Mouse (Mus musculus) cerebellum, adult 2 months (tissue): ENCODE measurements around the gene Chchd1. TPM values are rescaled to one million over a fixed set of nuclear protein-coding genes. Genes with fewer than 3 reads are reported as not detected.

ENCODE experiments used
- DNase-seq, 2 experiments: peaks; one replicate each; pipeline ENCODE4 v3.0.0; 2021
- H3K27ac ChIP-seq: fragments of 200-500 bp; 2 replicates; pipeline ENCODE4 v1.5.1; 2012; ENCODE audit warnings: low read length, control low read depth, inconsistent platforms; ENCODE audit not compliant: insufficient read depth
- H3K27me3 ChIP-seq: fragments of 200-500 bp; 2 replicates; pipeline ENCODE4 v1.6.1; 2012; ENCODE audit warnings: inconsistent platforms, mild to moderate bottlenecking, low read length, moderate library complexity; ENCODE audit not compliant: control insufficient read depth, insufficient read depth
- H3K4me1 ChIP-seq: fragments of 200-500 bp; 2 replicates; pipeline ENCODE4 v1.6.1; 2011; ENCODE audit warnings: low read length; ENCODE audit not compliant: control insufficient read depth, insufficient read depth
- H3K4me3 ChIP-seq: fragments of 200-500 bp; replicated peaks from 2 replicates; pipeline ENCODE3; 2011; ENCODE audit warnings: mild to moderate bottlenecking, low read depth, low read length, control low read depth; ENCODE audit not compliant: insufficient read depth
- CTCF ChIP-seq: fragments of 200-500 bp; IDR thresholded peaks from 2 replicates; pipeline ENCODE4 v1.5.1; 2011; ENCODE audit warnings: low read depth, mild to moderate bottlenecking, control low read depth, low read length, moderate library complexity, borderline replicate concordance; ENCODE audit not compliant: insufficient read depth
- POLR2A ChIP-seq: fragments of 200-500 bp; IDR thresholded peaks from 2 replicates; pipeline ENCODE4 v1.6.1; 2011; ENCODE audit warnings: low read length, control low read depth, borderline replicate concordance; ENCODE audit not compliant: insufficient read depth
- WGBS: fragments of 180-500 bp; shearing (Covaris S2); methylation state at CpG from one replicate; pipeline ENCODE4 v1.1.7; 2018; 5-methylcytosine and 5-hydroxymethylcytosine counted together
- polyA plus RNA-seq: library from polyadenylated mRNA; depleted of rRNA; stranded (reverse); fragments of >200 nt; gene quantifications from 2 replicates; pipeline ENCODE4 v1.2.3, GENCODE M21; 2012; rRNA removed

The Chchd1 gene
- 109 and 115 TPM in 2 replicates for polyA plus RNA-seq

GRCm38 (mm10) chr14:20702741-20703381 lies at the start of gene Chchd1:
Gene Chchd1 (plus strand): TSS chr14:20703006.
- under 1% methylated on average over 61 of the region's 61 CpGs for WGBS

DNA sequence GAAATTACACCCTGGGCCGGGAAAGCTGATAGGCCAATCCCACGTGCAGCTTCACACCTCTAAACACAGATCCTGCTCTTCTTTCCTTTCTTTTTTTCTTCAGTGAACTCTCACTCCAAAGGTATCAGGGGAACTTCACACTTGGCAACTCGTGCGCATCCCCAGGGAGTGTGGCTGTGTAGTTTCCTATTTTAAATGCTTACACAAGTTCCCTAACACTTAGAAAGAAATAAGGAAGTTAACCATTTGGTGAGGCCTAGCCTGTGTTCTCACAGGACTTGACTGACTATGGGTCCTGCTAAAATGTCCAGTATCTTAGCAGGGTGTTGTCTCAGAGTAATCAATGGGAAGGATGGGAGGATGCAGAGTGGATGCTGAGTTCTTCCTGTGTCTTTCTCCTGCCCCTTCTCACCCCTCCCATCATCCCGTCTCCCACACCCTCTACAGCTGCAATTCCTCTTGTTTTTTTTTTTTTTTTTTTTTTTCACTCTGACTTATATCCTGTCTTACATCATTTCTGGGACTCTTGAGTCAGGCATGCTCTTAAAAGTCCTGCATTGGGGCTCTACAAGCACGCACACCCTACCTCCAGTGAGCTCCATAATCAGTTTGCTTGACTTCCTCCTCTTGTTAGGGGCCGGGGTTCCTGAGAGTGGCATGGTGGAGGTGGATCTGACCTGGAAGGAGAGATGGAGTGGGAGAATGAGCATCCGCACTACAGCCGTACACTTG lies 48.0 kb upstream of the Chchd1 start:
- Histone ChIP-seq H3K27me3 (no peaks in the 10 kb centered on the region), H3K4me3 (no peak overlapping the region), H3K4me1 (no peaks in the 10 kb centered on the region), H3K27ac (no peak overlapping the region)
- DNase-seq: no peak
- 80% methylated on average over 9 of the region's 9 CpGs for WGBS
- no peak for TF ChIP-seq POLR2A
- TF ChIP-seq CTCF: no peak

More at GRCm38 (mm10) chr14:20702741-20703381, at the start of gene Chchd1:
- H3K4me1 ChIP-seq: no peaks in the 10 kb centered on the region; the same call in 1 of the 2 replicates
- DNase-seq: peak; percentile 87 to 93
- peak within 1 kb of the TSS; percentile 98 for H3K4me3 ChIP-seq
- TF ChIP-seq POLR2A (peak; percentile 75), CTCF (no peak)
- no peaks in the 10 kb centered on the region for H3K27me3 ChIP-seq
- H3K27ac ChIP-seq: peak within 1 kb of the TSS; percentile 94

- TF ChIP-seq POLR2A (no peak), CTCF (no peak)
- Histone ChIP-seq H3K27me3 (no peaks in the 10 kb centered on the region), H3K27ac (no peak overlapping the region), H3K4me1 (no peaks in the 10 kb centered on the region), H3K4me3 (no peak overlapping the region)
- no peak for DNase-seq
- 71% methylated on average over 9 of the region's 9 CpGs for WGBS
These were observed 47.1 kb upstream of the Chchd1 start for GRCm38 (mm10) chr14:20655731-20656130.

DNA sequence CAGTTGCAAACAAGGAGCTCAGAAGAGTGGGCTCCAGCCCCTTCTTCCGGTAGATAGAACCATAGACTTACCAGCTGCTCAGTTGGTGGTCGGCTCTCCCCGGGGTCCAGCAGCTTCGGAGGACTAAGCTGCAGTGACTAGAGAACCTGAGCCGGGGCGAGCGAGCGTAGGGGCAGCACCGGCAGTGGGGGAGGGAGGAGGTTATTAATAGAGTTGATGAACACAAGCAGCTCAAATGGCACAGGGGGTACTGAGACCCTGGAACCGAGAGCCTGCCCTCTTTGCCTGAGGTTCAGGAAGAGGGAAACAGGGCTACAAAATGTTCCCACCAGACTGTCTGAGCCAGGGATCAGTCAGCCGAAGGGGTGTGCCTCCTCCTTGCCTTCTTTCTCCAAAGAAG lies 46.4 kb upstream of the Chchd1 start, which contains the start of gene Myoz1:
Gene Myoz1, minus strand, starts transcription at position 180 of the 400 bp plus-strand sequence.
- H3K27me3 ChIP-seq: no peaks in the 10 kb centered on the region
- WGBS: 41% methylated on average over 11 of the region's 11 CpGs
- no peak within 1 kb of the TSS for H3K27ac ChIP-seq
- H3K4me1 ChIP-seq: no peaks in the 10 kb centered on the region
- no peak for DNase-seq
- H3K4me3 ChIP-seq: no peak within 1 kb of the TSS
- no peak for TF ChIP-seq CTCF

GRCm38 (mm10) chr14:20658326-20658725 lies 44.5 kb upstream of the Chchd1 start:
- no peak for TF ChIP-seq POLR2A
- TF ChIP-seq CTCF: peak; percentile 16; the same call in 1 of the 2 replicates
- Histone ChIP-seq H3K27me3 (no peaks in the 10 kb centered on the region), H3K27ac (no peak overlapping the region), H3K4me1 (0 out of 2 replicates have a peak, but pooled peaks cover 3% of the 10 kb centered on the region), H3K4me3 (no peak overlapping the region)
- peak in 1 of 2 experiments; percentile 49 for DNase-seq

GRCm38 (mm10) chr14:20658902-20659301 lies 43.9 kb upstream of the Chchd1 start:
- no peak for DNase-seq
- Histone ChIP-seq H3K4me3 (no peak overlapping the region), H3K27ac (no peak overlapping the region), H3K27me3 (no peaks in the 10 kb centered on the region), H3K4me1 (0 out of 2 replicates have a peak, but pooled peaks cover 3% of the 10 kb centered on the region)
- TF ChIP-seq CTCF (no peak), POLR2A (no peak)
- WGBS: 87% methylated on average over 6 of the region's 6 CpGs

DNA sequence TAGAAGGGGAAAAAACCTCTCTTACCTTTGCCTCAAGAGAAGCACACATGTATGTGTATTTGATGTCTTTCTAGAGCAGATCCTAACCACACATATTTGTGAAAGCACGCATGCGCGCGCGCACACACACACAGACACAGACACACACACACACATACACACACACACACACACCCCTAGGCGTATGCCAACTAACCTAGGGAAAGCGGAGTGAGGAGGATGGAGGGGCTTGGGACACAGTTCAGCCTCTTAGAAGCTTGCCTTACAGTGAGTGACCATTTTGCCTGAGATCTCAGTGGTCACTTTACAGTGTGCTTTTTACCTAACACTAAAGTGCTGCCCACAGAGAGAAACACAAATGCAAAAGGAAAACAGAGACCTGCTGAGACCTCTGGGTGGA lies 43.1 kb upstream of the Chchd1 start:
- Histone ChIP-seq H3K27ac (no peak overlapping the region), H3K27me3 (no peaks in the 10 kb centered on the region), H3K4me1 (0 out of 2 replicates have a peak, but pooled peaks cover 3% of the 10 kb centered on the region), H3K4me3 (no peak overlapping the region)
- no peak for TF ChIP-seq CTCF
- no peak for TF ChIP-seq POLR2A
- no peak for DNase-seq
- 98% methylated on average over 7 of the region's 7 CpGs for WGBS

DNA sequence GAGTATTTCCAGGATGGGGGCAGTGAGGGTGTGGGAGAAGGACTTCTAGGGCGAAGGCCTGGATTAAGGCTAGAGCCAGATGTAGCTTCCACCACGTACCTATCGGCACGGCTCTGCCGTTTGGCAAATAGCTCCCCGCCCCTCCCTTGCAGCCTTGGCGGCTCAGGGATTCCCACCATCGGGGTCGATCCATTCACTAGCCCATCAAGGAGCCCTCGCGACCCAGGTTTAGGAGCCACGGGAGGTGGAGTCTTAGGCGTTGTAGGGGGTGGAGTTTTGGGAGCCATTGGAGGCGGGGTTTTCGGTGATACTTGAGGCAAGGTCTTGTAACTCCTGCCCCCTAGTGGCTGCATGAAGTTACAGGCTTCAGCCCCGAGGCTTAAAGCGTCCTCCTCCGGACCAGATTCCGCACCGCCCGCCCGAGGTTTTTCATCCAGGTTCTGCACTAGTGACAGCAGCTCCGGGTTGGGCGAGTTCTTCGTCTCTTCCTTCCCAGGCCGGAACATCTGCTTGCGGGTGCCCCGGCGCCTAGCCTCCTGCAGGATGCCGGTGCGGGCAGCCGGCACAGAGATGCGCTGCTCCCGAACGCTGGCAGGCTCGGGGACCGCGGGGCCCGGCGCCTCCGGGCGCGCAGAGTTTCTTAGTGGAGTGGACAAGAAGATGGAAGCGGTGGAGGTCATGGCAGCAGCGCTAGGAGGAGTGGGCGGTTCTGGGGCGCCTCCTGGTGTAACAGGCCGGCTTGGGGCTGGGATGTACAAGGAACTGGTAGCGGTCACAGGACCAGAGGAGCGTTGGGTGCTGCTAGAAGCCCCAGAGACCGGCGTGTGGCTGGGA lies 41.8 kb upstream of the Chchd1 start:
- Histone ChIP-seq H3K4me1 (0 out of 2 replicates have a peak, but pooled peaks cover 3% of the 10 kb centered on the region), H3K4me3 (peak overlapping the region; percentile 80), H3K27ac (peak overlapping the region; percentile 55), H3K27me3 (no peaks in the 10 kb centered on the region)
- DNase-seq: peak; percentile 95
- WGBS: under 1% methylated on average over 52 of the region's 52 CpGs
- peak; percentile 66; the same call in 1 of the 2 replicates for TF ChIP-seq POLR2A
- TF ChIP-seq CTCF: peak; percentile 82
